Mouse (Mus musculus) left cerebral cortex, adult 2 months (tissue): Measurements from ENCODE around the gene Nmb. TPM values are rescaled to one million over a fixed set of nuclear protein-coding genes. Genes with fewer than 3 reads are reported as not detected.
A peak's percentile ranks its signal among the peaks of the same experiment; 100 is the strongest.
"Not testable (repeated sequence)": the region's sequence is repeated elsewhere in the genome, so short reads cannot be mapped to it uniquely, and the experiment has no call there.

ENCODE experiments used
- DNase-seq, 2 experiments: peaks; one replicate each; pipeline ENCODE4 v3.0.0; 2021 to 2022; ENCODE audit warnings: low spot score in 2 of 2, mixed read lengths in 1 of 2; ENCODE audit errors: extremely low spot score in 1 of 2
- H3K27ac ChIP-seq: fragments of 200-600 bp; 2 replicates; pipeline ENCODE4 v1.8.1; 2022
- H3K4me3 ChIP-seq: fragments of 200-600 bp; 2 replicates; pipeline ENCODE4 v1.8.1; 2022
- CTCF ChIP-seq: fragments of 200-600 bp; IDR thresholded peaks from 2 replicates; pipeline ENCODE4 v1.8.1; 2022; ENCODE audit warnings: antibody characterized with exemption, mild to moderate bottlenecking, moderate library complexity
- intact Hi-C: fragments of 180-260 bp; cut with DNase I; formaldehyde crosslinking; loops from one replicate; pipeline ENCODE4 v1.15.1; 2025
- long read RNA-seq, 2 experiments: library from polyadenylated mRNA; stranded (forward); transcript quantifications; one replicate each; pipeline ENCODE4 v2.0.0; 2021; ENCODE audit warnings: borderline mapping rate in 2 of 2
- total RNA-seq, 2 experiments: library from RNA; stranded (reverse); gene quantifications; 2 replicates each; pipeline ENCODE4 v1.2.3; 2021

Gene Nmb
- 1 to 10 TPM; 4.5 to 6.7 TPM for total RNA-seq
- long read RNA-seq, experiment 1, result 0 reads
- long read RNA-seq, experiment 2, partial matches to known transcripts, result 0 of 1 reads
- long read RNA-seq, experiment 2, other reads (novel, unspliced or antisense), result 0 of 1 reads

DNA sequence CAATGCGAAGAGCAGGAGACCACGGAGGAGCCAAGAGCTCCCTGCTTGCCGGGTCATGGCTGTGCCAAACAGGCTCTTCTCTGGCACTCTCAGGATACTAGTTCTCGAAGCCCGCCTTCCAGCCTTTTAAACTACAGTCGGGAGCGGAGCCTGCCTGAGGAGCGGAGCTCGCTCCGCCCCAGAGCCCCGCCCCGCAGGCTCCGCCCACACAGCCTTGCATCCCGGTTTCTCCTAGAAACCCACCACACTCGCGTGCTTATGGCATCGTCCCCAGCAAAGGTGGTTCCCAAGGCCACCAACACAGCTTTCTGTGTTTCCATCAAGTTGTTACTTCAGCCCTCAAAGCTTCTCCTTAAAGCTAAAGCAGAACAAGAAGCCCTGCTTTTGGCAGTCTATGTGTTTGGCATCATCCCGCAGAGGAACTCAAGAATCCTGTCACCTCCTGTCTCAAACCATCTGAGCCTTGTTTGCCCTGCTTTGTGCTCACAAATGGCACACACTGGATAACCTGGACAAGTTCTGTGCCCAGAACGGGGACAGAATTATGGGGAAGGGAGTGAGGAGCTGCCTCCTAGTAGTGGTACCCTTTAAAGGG lies at the start of gene Nmb:
Nmb (minus strand) TSS at position 156 of the 595 bp plus-strand sequence.
- peak; percentile 54 to 65 for DNase-seq

DNA sequence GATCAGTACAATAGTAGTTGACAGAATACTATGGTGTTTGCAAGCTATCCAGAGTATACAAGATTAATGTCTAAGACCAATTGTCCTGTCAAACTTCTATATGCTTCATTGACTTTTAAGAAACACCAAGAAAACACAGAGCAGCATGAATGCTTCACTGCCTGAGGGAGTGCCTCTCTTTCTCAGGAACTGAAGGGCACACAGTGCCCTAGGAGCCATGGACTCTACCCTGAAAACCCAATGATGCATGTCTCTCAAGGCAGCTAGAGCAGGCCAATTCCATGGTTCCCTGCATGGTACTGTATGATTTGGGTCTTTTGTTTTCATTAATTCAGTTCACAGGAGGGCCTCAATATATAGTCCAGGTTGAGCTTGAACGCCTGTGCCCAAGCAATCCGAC lies 49.4 kb upstream of the Nmb start:
- H3K4me3 ChIP-seq, result no peak overlapping the region
- no peak for DNase-seq
- H3K27ac ChIP-seq, result no peak overlapping the region
- intact Hi-C loops, result no loop called here
- TF ChIP-seq CTCF, result no peak

More for the DNA sequence above, at the start of gene Nmb:
- intact Hi-C loops, result loop anchor here (5.0 kb wide), 1 partner anchor 117 kb away; no protein-coding TSS in a partner anchor
- Histone ChIP-seq H3K27ac (peak within 1 kb of the TSS; percentile 0; the same call in 1 of the 2 replicates), H3K4me3 (peak within 1 kb of the TSS; percentile 40)
- no peak for TF ChIP-seq CTCF

DNA sequence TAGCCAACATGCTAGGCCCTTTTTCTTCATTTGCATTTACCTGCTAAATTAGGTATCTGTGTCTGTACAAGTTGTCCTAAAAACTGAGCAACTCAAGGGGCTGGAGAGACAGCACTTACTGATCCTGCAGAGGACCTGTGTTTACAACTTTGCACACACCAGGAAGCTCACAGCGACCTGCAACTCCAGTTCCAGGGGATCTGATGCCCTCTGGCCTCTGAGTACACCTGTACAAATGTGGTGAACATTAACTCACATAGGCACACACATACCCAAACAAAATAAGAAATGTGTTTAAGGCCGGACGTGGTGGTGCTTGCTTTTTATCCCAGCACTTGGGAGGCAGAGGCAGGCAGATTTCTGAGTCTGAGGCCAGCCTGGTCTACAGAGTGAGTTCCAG lies 47.3 kb upstream of the Nmb start:
- no peak overlapping the region for H3K4me3 ChIP-seq
- no peak overlapping the region for H3K27ac ChIP-seq
- DNase-seq, result no peak
- intact Hi-C loops, result no loop called here
- TF ChIP-seq CTCF, result no peak

DNA sequence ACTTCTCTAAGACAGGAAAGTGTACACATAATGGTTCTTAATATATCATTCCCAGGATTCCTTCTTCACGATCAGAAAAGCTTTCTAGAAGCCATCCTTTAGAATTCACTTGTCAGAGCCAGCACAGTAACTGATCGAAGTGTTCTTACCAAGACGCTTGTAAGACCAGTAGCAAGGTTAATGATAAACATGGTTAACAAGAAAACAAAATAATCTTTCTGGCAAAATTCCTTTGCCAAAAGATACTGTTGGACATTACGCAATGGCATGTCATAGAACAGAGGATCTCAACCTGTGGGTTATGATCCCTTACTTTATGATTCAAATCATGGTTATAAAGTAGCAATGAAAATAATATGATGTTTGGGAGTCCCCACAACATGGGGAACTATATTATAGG lies 46.6 kb upstream of the Nmb start:
- Histone ChIP-seq H3K4me3 (no peak overlapping the region), H3K27ac (no peak overlapping the region)
- DNase-seq, result no peak
- no peak for TF ChIP-seq CTCF
- intact Hi-C loops, result no loop called here

DNA sequence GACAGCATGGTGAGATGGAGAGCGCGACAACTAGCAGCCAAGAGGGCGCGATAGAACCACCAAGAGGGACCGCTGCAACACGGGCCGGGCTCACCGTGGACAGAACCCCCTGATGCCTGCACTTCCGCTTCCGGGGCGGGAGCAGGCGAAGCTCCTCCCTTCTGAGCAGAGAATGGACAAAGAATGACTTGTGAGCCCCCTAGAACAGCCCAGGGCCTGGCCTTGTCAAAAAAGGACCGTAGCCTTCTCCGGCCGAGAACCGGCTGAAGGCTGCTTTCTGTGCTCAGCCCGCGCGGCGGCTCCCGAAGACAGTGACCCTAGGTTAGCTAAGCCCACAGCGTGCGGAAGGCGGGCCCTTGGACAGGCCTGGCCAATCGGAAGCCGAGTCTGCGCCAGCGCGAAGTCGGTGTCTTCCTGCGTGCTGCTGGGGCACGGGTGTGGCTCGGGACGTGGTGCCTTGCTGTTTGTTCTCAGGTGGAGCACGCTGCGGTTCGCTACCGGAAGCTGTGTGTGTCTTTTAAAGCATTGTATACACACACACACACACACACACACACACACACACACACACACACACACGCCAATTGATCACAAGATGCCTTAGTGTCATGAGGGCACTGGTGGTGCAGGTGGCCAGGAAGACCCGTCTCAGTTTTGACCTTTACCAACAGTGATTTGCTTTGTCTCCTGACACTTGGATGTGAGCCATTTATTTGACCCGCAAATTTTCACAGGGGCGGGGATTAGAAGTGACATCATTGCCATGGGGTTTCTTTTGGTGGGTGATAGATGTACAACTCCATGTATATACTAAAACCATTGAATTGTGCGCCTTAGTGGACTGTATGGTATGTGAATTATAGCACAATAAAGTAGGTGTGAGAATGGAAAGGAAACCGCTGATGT lies 42.8 kb upstream of the Nmb start, which contains the start of gene Sec11a:
Sec11a (minus strand) TSS at position 336 of the 906 bp plus-strand sequence.
- DNase-seq, result peak; percentile 94
- Histone ChIP-seq H3K4me3 (peak within 1 kb of the TSS; percentile 97), H3K27ac (peak within 1 kb of the TSS; percentile 100)
- TF ChIP-seq CTCF, result no peak
- intact Hi-C loops, result loop anchor here (1.0 to 5.0 kb wide), 3 partner anchors 45 to 208 kb away; partner anchors contain the start of gene Zfp592

DNA sequence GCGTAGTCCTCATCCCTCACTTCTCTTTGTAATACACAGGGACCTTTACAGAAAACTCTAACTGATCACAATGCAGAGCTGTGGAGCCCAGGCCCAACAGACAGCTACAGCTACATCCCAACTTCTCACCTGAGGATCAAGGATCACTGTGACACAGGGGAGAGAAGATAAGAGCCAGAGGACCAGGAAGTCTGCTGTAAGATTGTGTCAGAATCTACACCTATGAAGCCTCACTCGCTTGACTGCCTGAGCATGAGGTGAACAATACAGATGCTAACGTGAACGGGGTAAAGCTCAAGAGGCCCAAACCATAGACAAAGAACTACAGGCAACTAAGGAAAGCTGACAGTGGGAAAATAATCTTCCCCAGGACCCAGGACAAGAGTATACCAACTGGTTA lies 34.9 kb upstream of the Nmb start:
- no peak overlapping the region for H3K4me3 ChIP-seq
- intact Hi-C loops, result no loop called here
- DNase-seq, result no peak
- no peak overlapping the region for H3K27ac ChIP-seq
- TF ChIP-seq CTCF, result no peak

DNA sequence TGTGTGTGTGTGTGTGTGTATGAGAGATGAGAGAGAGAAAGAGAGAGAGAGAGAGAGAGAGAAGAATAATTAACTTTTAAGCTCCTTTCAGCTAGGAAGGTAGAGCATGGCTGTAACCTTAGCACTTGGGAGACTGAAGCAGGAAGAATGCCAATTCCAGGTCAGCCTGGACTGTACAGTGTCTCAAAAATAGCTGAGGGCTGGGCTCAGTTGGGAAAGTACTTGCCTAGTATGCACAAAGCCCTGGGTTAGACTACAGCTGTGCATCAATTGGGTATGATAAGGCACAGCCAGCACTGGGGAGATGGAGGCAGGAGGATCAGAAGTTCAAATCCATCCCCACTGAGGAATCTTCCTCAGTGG lies 32.4 kb upstream of the Nmb start:
- H3K27ac ChIP-seq, intact Hi-C loops, DNase-seq, H3K4me3 ChIP-seq: not testable (repeated sequence)

DNA sequence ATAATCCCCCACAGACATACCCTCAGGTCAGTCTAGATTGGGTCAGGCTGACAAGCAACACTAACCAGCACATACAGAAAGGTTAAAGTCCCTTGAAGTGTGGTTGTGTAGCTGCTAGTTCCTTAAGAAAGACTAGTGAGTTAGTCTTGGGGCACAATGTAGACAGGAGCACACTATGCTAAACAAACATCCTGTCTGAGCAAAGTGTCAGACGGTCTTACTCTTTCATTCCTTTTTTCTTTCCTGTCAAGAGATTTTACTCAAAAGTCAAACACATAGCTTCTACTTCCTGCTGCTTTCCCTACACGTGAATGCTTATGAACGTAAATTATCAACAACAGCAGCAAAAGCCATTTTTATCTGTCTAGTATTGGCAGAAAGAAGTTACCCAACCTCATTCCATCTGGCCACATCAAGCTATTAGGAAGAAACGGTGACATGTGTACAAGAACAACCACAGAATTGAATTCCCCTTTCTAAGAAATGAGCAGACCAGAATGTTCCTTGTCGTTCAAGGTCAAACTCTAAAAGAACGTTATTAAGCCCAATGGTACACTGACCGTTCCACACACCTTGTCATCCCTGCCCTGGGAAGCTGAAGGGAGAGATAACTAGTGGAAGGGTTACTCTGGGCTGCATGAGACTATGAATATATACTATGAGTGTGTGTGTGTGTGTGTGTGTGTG lies 31.9 kb upstream of the Nmb start:
- intact Hi-C loops, DNase-seq, H3K4me3 ChIP-seq, H3K27ac ChIP-seq: not testable (repeated sequence)

DNA sequence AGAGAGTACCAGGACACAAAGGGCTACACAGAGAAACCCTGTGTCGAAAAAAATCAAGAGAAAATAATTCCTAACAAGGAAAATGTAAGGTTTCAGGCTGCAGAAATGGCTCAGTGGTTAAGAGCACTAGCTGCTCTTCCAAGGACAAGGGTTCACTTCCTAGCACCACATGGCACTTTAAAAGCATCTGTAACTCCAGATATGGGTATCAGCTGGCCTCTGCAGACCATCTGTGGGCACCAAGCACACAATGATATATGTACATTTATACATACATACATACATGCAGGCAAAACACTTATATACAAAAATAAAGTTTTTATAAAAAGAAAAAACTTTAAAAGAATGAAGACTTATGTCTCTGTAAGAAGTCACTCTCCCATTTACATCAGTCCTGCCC lies 31.0 kb upstream of the Nmb start:
- no peak for DNase-seq
- TF ChIP-seq CTCF, result no peak
- Histone ChIP-seq H3K4me3 (no peak overlapping the region), H3K27ac (no peak overlapping the region)
- intact Hi-C loops, result no loop called here

DNA sequence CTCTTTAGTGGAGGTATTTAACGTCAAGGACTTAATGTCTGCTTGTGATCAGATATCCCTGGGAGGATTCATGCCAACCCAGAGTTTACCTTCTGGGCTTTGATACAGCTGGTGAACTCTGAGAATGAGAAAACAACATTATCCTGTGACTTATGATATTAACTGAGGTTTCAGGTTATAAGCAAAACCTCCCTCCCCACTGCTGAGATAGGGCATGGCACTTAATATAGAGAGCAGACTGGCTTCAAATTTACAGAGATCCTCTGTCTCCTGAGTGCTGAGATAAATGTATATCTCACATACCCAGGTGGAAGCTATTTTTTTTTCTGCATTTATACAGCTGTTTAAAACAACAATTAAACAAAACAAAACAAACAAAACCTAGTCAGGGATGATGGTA lies 27.9 kb upstream of the Nmb start:
- intact Hi-C loops, result no loop called here
- no peak for TF ChIP-seq CTCF
- H3K27ac ChIP-seq, result no peak overlapping the region
- H3K4me3 ChIP-seq, result no peak overlapping the region
- no peak for DNase-seq

DNA sequence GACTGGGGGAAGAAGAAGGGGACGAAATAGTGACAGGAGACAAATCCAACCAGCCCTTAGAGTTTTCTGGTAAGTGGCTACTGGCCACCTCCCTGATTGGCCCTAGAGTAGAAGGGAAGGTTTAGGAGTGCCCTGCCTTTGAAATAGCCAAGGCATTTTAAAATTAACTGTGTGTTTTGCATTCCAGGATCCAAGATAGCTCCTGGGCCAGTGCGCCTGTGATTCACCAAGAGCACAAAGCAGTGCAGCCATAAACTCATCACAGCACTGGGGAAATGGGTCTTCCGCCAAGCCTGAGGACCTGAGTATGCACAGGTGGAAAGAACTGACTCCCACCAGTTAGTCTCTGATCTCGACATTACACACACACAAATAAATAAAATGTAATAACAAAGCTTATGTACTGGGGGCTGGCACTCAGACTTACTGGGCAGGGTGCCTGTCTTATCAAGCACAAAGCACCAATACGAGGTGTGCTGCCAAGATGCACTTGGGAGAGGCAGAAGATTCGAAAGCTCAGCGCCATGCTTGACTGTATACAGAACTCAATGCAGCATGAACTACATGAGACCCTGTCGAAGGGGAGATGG lies 26.8 kb upstream of the Nmb start:
- no peak for DNase-seq
- no peak for TF ChIP-seq CTCF
- H3K27ac ChIP-seq, result no peak overlapping the region
- intact Hi-C loops, result no loop called here
- H3K4me3 ChIP-seq, result no peak overlapping the region
